Mouse (Mus musculus) bone marrow, adult 2 months (tissue): ENCODE measurements around the gene Map3k14.

Experiments used
- CTCF ChIP-seq: fragments of 200-500 bp; IDR thresholded peaks from 2 replicates; pipeline ENCODE4 v1.5.1; 2011; ENCODE audit warnings: low read length, control low read depth; ENCODE audit not compliant: control insufficient read depth, insufficient read depth
- POLR2A ChIP-seq: fragments of 200-500 bp; IDR thresholded peaks from 2 replicates; pipeline ENCODE4 v1.6.1; 2011; ENCODE audit warnings: low read depth, mild to moderate bottlenecking, control low read depth, low read length, borderline replicate concordance; ENCODE audit not compliant: control insufficient read depth

DNA sequence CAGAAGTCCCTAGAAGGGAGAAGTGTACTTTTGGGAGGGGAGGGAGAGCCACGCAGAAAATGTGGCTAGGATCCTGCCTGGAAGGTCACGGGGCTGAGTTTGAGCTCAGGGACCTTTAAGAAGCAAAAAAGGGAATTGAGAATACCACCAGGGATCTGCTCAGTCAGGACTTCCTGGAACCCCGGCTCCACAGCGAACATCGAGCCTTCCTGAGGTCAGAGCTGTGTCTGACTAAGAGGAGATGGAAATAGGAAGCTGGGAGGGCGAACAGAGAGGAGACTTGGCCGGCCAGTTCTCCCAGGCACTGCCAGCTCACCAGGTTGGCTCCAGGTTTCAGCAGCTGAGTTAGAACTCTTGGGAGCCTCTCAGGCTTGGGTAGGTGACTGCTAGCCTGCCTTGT lies 14.5 kb upstream of the Map3k14 start:
- TF ChIP-seq CTCF: no peak
- TF ChIP-seq POLR2A: no peak
